8 mouse cellular contexts compared by ENCODE assay signal in the genomic region with DNA sequence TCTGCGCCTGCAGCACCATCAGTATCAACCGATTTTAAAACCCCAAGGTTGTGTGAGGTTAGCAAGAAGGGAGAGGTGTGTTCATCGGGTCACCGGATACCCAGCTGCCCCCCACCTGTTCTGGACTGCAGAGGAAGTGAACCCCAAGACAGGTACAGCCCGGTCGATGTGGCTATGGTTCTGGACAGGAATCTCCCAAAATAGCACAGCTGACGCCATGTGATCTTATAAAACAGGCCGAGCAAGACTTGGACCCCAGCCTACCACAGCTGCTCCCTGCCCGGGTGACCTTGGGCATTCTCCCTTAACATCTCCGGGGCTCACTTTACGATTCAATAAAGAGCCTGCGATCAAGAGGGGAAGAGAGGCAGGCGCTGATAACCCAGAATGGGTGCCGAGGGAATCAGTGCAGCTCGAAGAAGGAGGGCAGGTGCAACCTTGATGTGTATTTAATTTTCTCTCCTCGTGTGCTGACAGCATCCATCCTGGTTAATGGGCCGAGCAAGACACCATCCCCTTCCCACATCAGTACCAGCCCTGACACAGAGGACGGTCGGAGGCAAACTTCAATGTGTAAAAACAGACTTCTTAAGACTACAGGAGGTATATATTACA. TPM values are rescaled to one million over a fixed set of nuclear protein-coding genes. Genes with fewer than 3 reads are reported as not detected.
DNase-seq lines count a peak whose midpoint lies in the region; ATAC-seq and TF ChIP-seq lines count a peak whose summit lies in the region.
"Had no signal": no experiment of that assay in that cellular context is flagged by ENCODE, and none has a peak within 500 bp of the region (broad histone marks: within the 10 kb centered on the region; RNA-seq: fewer than 3 reads in every experiment).

No protein-coding gene starts in this region.

- no peak overlapping the region for H3K9ac ChIP-seq in kidney, embryonic 14.5 days (ENCODE audit: low read depth, low read length)
- H3K9ac ChIP-seq in heart, embryonic 15.5 days, result no peak overlapping the region
- H3K9ac ChIP-seq: liver, embryonic 13.5 days had no signal

- no peak overlapping the region for H3ac ChIP-seq in myocyte (ENCODE audit: control insufficient read depth, insufficient read length)

- no peak overlapping the region for H3K4me3 ChIP-seq in kidney, embryonic 14.5 days (ENCODE audit: low read length)
- no peak overlapping the region for H3K4me3 ChIP-seq in heart, embryonic 15.5 days
- no peak overlapping the region for H3K4me3 ChIP-seq in myocyte
- H3K4me3 ChIP-seq: liver, embryonic 13.5 days had no signal

- H3K79me2 ChIP-seq in myocyte (ENCODE audit: control insufficient read depth, insufficient read depth), result no peaks in the 10 kb centered on the region

- TF ChIP-seq POLR2A in myocyte (IDR thresholded peaks at IDR 0.05; ENCODE audit: insufficient read length, low read depth), result no peak

- H3K36me3 ChIP-seq in kidney, embryonic 14.5 days (ENCODE audit: control insufficient read depth, insufficient read depth, low read length), result no peaks in the 10 kb centered on the region
- no peaks in the 10 kb centered on the region for H3K36me3 ChIP-seq in heart, embryonic 15.5 days
- H3K36me3 ChIP-seq in myocyte (ENCODE audit: control insufficient read depth, insufficient read depth), result no peaks in the 10 kb centered on the region
- H3K36me3 ChIP-seq: liver, embryonic 13.5 days had no signal

- DNase-seq in kidney, postnatal 36 days, result no peak
- peak; percentile 66 to 76 for DNase-seq in gastrocnemius, adult 8-10 months (ENCODE audit: low spot score in 2 of 2)
- DNase-seq in spleen, postnatal 4 days (ENCODE audit: low spot score in 2 of 2), result no peak
- no peak for DNase-seq in layer of hippocampus, adult 11-12 months (ENCODE audit: low spot score)
- DNase-seq: liver, embryonic 13.5 days had no signal

- H3K4me2 ChIP-seq in kidney, embryonic 14.5 days (replicated peaks; ENCODE audit: low read depth, low read length), result no peak overlapping the region
- H3K4me2 ChIP-seq in heart, embryonic 15.5 days, result peak overlapping the region; percentile 11; the same call in 1 of the 2 replicates
- peak overlapping the region; percentile 24 for H3K4me2 ChIP-seq in myocyte (ENCODE audit: low read depth)
- H3K4me2 ChIP-seq: liver, embryonic 13.5 days had no signal

- H3K4me1 ChIP-seq in kidney, embryonic 14.5 days (ENCODE audit: control insufficient read depth, insufficient read depth, low read length), result 0 out of 2 replicates have a peak, but pooled peaks cover 3% of the 10 kb centered on the region
- H3K4me1 ChIP-seq in heart, embryonic 15.5 days (replicated peaks), result peaks cover 25% of the 10 kb centered on the region
- H3K4me1 ChIP-seq: liver, embryonic 13.5 days had no signal

- H3K27me3 ChIP-seq in kidney, embryonic 14.5 days (ENCODE audit: control insufficient read depth, insufficient read depth, low read length), result peaks cover 8% of the 10 kb centered on the region; the same call in 1 of the 2 replicates
- H3K27me3 ChIP-seq in heart, embryonic 15.5 days, result peaks cover 3% of the 10 kb centered on the region; the same call in 1 of the 2 replicates
- H3K27me3 ChIP-seq in myocyte (ENCODE audit: control insufficient read depth, insufficient read depth, insufficient read length), result peaks cover 7% of the 10 kb centered on the region
- H3K27me3 ChIP-seq: liver, embryonic 13.5 days had no signal

- ATAC-seq in kidney, embryonic 14.5 days (ENCODE audit: low FRiP score, low TSS enrichment), result peak; percentile 51; the same call in 1 of the 2 replicates
- ATAC-seq in heart, embryonic 15.5 days (replicated peaks; ENCODE audit: insufficient number of reproducible peaks, insufficient read depth, low FRiP score, low read depth), result 0 out of 2 replicates have a peak, but pooled peaks have one; percentile 61

- no peak overlapping the region for H3K27ac ChIP-seq in kidney, embryonic 14.5 days (ENCODE audit: low read depth, low read length)
- H3K27ac ChIP-seq in heart, embryonic 15.5 days, result peak overlapping the region; percentile 64
- H3K27ac ChIP-seq: liver, embryonic 13.5 days had no signal

- 37% methylated on average over 19 of the region's 19 CpGs for WGBS in kidney, embryonic 14.5 days
- WGBS in heart, embryonic 15.5 days, result 55% methylated on average over 19 of the region's 19 CpGs

- no peaks in the 10 kb centered on the region for H3K9me3 ChIP-seq in kidney, embryonic 14.5 days (ENCODE audit: control insufficient read depth, low read length)
- H3K9me3 ChIP-seq in heart, embryonic 15.5 days (replicated peaks), result no peaks in the 10 kb centered on the region
- H3K9me3 ChIP-seq: liver, embryonic 13.5 days had no signal

TF ChIP-seq in myocyte, 11 proteins besides CTCF, POLR2A, EP300 and RAD21:
- TF ChIP-seq SRF (IDR thresholded peaks at IDR 0.05; ENCODE audit: control insufficient read depth, insufficient read length, low read depth) (no peak), TCF12 (IDR thresholded peaks at IDR 0.05; ENCODE audit: insufficient read depth, poor library complexity, severe bottlenecking) (no peak), E2F4 (IDR thresholded peaks at IDR 0.05; ENCODE audit: insufficient read depth) (no peak), USF1 (IDR thresholded peaks at IDR 0.05; ENCODE audit: low read depth) (peak; percentile 38), POLR2AphosphoS2 (IDR thresholded peaks at IDR 0.05; ENCODE audit: insufficient read length, low read depth) (no peak), MYOD1 (IDR thresholded peaks at IDR 0.05; ENCODE audit: control insufficient read depth in 1 of 3, insufficient read length in 2 of 3, low read depth in 2 of 3) (peak in 2 of 3 experiments; percentile 33 to 68), CEBPB (IDR thresholded peaks at IDR 0.05; ENCODE audit: insufficient read depth, poor library complexity, severe bottlenecking) (no peak), MYOG (IDR thresholded peaks at IDR 0.05; ENCODE audit: control insufficient read depth in 1 of 3, insufficient read depth in 1 of 3, insufficient read length in 2 of 3, low read depth in 2 of 3) (peak; percentile 33 to 76 (median 71)), MAX (IDR thresholded peaks at IDR 0.05; ENCODE audit: low read depth) (no peak), TCF3 (IDR thresholded peaks at IDR 0.05; ENCODE audit: insufficient read length, low read depth) (no peak), REST (IDR thresholded peaks at IDR 0.05; ENCODE audit: insufficient read depth, insufficient read length) (no peak)

RNA-seq across cellular contexts. Expression of gene Gm340, which starts 36.7 kb away (rescaled TPM):
- 3.3 and 4.7 TPM in 2 replicates for polyA plus RNA-seq in kidney, embryonic 14.5 days (2014; fragmentation: Nextera tagmentation; extraction: Ambion mirVana)
- 1 to 10 TPM; 5.1 to 8.9 (median 6.0) TPM for total RNA-seq in gastrocnemius, adult 8-10 months (2022)
- polyA plus RNA-seq in heart, embryonic 15.5 days (2015; fragmentation: Nextera tagmentation; extraction: Ambion mirVana), result 1.2 and 1.9 TPM in 2 replicates
- polyA plus RNA-seq in myocyte (2012; fragmentation: generic; extraction: Trizol), result 1.4 TPM

Comparison
In these comparisons a context has a peak if more than half of its experiments do, and no peak if none do; other contexts are left out.
1. DNase-seq: peak in gastrocnemius, adult 8-10 months (2 of 2); none in kidney, postnatal 36 days (0 of 2), spleen, postnatal 4 days (0 of 2) and layer of hippocampus, adult 11-12 months (single experiment).